Mouse (Mus musculus): ENCODE results near the gene Borcs5. TPM values are rescaled to one million over a fixed set of nuclear protein-coding genes. Genes with fewer than 3 reads are reported as not detected.

The Borcs5 gene
- total and polyA plus RNA-seq, 3 experiments: 10.2 to 16.4 (median 10.4) TPM

- Histone ChIP-seq H3K9me3 (replicated peaks; ENCODE audit: low read length) (no peaks in the 10 kb centered on the region), H3K4me3 (replicated peaks in 1 of 3; ENCODE audit: low read depth in 2 of 3, low read length in 2 of 3, poor library complexity in 1 of 3) (no peak overlapping the region), H3K27ac (ENCODE audit: insufficient read depth, low read depth) (no peak overlapping the region), H3K27me3 (replicated peaks) (no peaks in the 10 kb centered on the region), H3K4me1 (ENCODE audit: control insufficient read depth in 1 of 2, insufficient read depth in 2 of 2) (peaks cover 0 to 20% of the 10 kb centered on the region in 2 experiments; a peak in 2 of 4 replicates), H3K36me3 (replicated peaks in 1 of 2; ENCODE audit: control insufficient read depth in 1 of 2, insufficient read depth in 1 of 2, low read length in 1 of 2) (peaks cover 2 to 8% of the 10 kb centered on the region in 2 experiments), H3K4me2 (ENCODE audit: insufficient read depth, low read depth, poor library complexity, severe bottlenecking) (no peak overlapping the region), H3K9ac (ENCODE audit: insufficient read depth, low read depth) (no peak overlapping the region), H3K79me2 (replicated peaks; ENCODE audit: control insufficient read depth, extremely low read depth, insufficient read depth, poor library complexity, severe bottlenecking) (no peaks in the 10 kb centered on the region)
- TF ChIP-seq ZMIZ1 (IDR thresholded peaks at IDR 0.05; ENCODE audit: low read depth, low read length) (no peak), CTCF (conservative IDR thresholded peaks at IDR 0.05 in 1 of 2, IDR thresholded peaks at IDR 0.05 in 1 of 2; ENCODE audit: low read depth in 2 of 2, low read length in 2 of 2) (no peak), RAD21 (IDR thresholded peaks at IDR 0.05; ENCODE audit: low read depth, low read length) (no peak)
- in situ Hi-C loops (cut with MboI; ENCODE audit: low pct_ligation_motif_present, low pct_unique_long_range_greater_than_20kb, low sequenced_read_pairs): loop anchor here (10.0 to 25.0 kb wide), 2 partner anchors 225 to 347 kb away; partner anchors contain the start of gene Apold1
- dilution Hi-C loops (cut with MboI; ENCODE audit: extremely low pct_ligation_motif_present, extremely low pct_unique_long_range_greater_than_20kb, low sequenced_read_pairs): no loop called here
- no peak for DNase-seq (ENCODE audit: extremely low read depth)
These were observed 590 bp downstream of the Borcs5 start for GRCm38 (mm10) chr6:134639900-134640299.

GRCm38 (mm10) chr6:134640485-134641475 lies 1.5 kb downstream of the Borcs5 start:
- Histone ChIP-seq H3K9me3 (replicated peaks; ENCODE audit: low read length) (no peaks in the 10 kb centered on the region), H3K36me3 (replicated peaks in 1 of 2; ENCODE audit: control insufficient read depth in 1 of 2, insufficient read depth in 1 of 2, low read length in 1 of 2) (peaks cover 7 to 17% of the 10 kb centered on the region in 2 experiments), H3K79me2 (replicated peaks; ENCODE audit: control insufficient read depth, extremely low read depth, insufficient read depth, poor library complexity, severe bottlenecking) (no peaks in the 10 kb centered on the region), H3K9ac (ENCODE audit: insufficient read depth, low read depth) (peak overlapping the region; percentile 65), H3K27me3 (replicated peaks) (no peaks in the 10 kb centered on the region), H3K4me1 (ENCODE audit: control insufficient read depth in 1 of 2, insufficient read depth in 2 of 2) (peaks cover 0 to 12% of the 10 kb centered on the region in 2 experiments; a peak in 2 of 4 replicates), H3K4me3 (replicated peaks in 1 of 3; ENCODE audit: low read depth in 2 of 3, low read length in 2 of 3, poor library complexity in 1 of 3) (peak overlapping the region; percentile 79 to 88 (median 81)), H3K27ac (ENCODE audit: insufficient read depth, low read depth) (no peak overlapping the region), H3K4me2 (ENCODE audit: insufficient read depth, low read depth, poor library complexity, severe bottlenecking) (peak overlapping the region; percentile 48)
- no peak for TF ChIP-seq TBP (conservative IDR thresholded peaks at IDR 0.05; ENCODE audit: low read depth, low read length)
- TF ChIP-seq HCFC1 (IDR thresholded peaks at IDR 0.05; ENCODE audit: low read depth, low read length): peak; percentile 76
- TF ChIP-seq MAZ (IDR thresholded peaks at IDR 0.05; ENCODE audit: low read depth, low read length): peak; percentile 72; the same call in 1 of the 2 replicates
- TF ChIP-seq NRF1 (IDR thresholded peaks at IDR 0.05; ENCODE audit: low read depth, low read length): peak; percentile 50
- TF ChIP-seq SIN3A (IDR thresholded peaks at IDR 0.05; ENCODE audit: low read length): peak; percentile 91
- TF ChIP-seq E2F4 (IDR thresholded peaks at IDR 0.05; ENCODE audit: insufficient replicate concordance, low read depth, low read length): no peak
- TF ChIP-seq ZKSCAN1 (IDR thresholded peaks at IDR 0.05; ENCODE audit: borderline replicate concordance, low read depth, low read length): no peak
- TF ChIP-seq RAD21 (IDR thresholded peaks at IDR 0.05; ENCODE audit: low read depth, low read length): peak; percentile 51
- peak in 1 of 2 experiments; percentile 65; a peak in 2 of 4 replicates for TF ChIP-seq CTCF (conservative IDR thresholded peaks at IDR 0.05 in 1 of 2, IDR thresholded peaks at IDR 0.05 in 1 of 2; ENCODE audit: low read depth in 2 of 2, low read length in 2 of 2)
- TF ChIP-seq POLR2A (IDR thresholded peaks at IDR 0.05; ENCODE audit: low read depth, low read length): peak; percentile 71
- peak; percentile 80; the same call in 1 of the 2 replicates for TF ChIP-seq UBTF (IDR thresholded peaks at IDR 0.05; ENCODE audit: low read depth, low read length)
- no peak for TF ChIP-seq BHLHE40 (IDR thresholded peaks at IDR 0.05; ENCODE audit: low read depth, low read length)
- 0 out of 2 replicates have a peak, but pooled peaks have one; percentile 11 for TF ChIP-seq IRF4 (IDR thresholded peaks at IDR 0.05; ENCODE audit: low read depth, low read length)
- peak; percentile 97 for TF ChIP-seq MXI1 (IDR thresholded peaks at IDR 0.05; ENCODE audit: low read depth, low read length)
- TF ChIP-seq MAX (IDR thresholded peaks at IDR 0.05; ENCODE audit: low read length): peak; percentile 59; the same call in 1 of the 2 replicates
- peak; percentile 99 for TF ChIP-seq ELF1 (IDR thresholded peaks at IDR 0.05; ENCODE audit: low read depth, low read length)
- TF ChIP-seq KAT2A (IDR thresholded peaks at IDR 0.05; ENCODE audit: insufficient replicate concordance, low read length): peak; percentile 54; the same call in 1 of the 2 replicates
- TF ChIP-seq SMC3 (IDR thresholded peaks at IDR 0.05; ENCODE audit: low read depth, low read length): peak; percentile 24; the same call in 1 of the 2 replicates
- peak; percentile 68 for TF ChIP-seq NELFE (IDR thresholded peaks at IDR 0.05; ENCODE audit: low read depth, low read length)
- peak; percentile 67 for TF ChIP-seq TCF12 (IDR thresholded peaks at IDR 0.05; ENCODE audit: low read depth, low read length)
- in situ Hi-C loops (cut with MboI; ENCODE audit: low pct_ligation_motif_present, low pct_unique_long_range_greater_than_20kb, low sequenced_read_pairs) (loop anchor here (10.0 to 25.0 kb wide), 2 partner anchors 224 to 347 kb away; partner anchors contain the start of gene Apold1), dilution Hi-C loops (cut with MboI; ENCODE audit: extremely low pct_ligation_motif_present, extremely low pct_unique_long_range_greater_than_20kb, low sequenced_read_pairs) (no loop called here)
- peak; percentile 92 for DNase-seq (ENCODE audit: extremely low read depth)
